Mouse (Mus musculus) left cerebral cortex, postnatal 14 days (tissue): ENCODE measurements around the gene Ssr2. TPM values are rescaled to one million over a fixed set of nuclear protein-coding genes. Genes with fewer than 3 reads are reported as not detected.

Source experiments
- DNase-seq, 2 experiments: peaks; one replicate each; pipeline ENCODE4 v3.0.0; 2021 to 2022; ENCODE audit warnings: low spot score in 2 of 2, mixed read lengths in 1 of 2
- intact Hi-C: fragments of 180-260 bp; cut with DNase I; formaldehyde crosslinking; loops from one replicate; pipeline ENCODE4 v1.15.1; 2025
- long read RNA-seq, 2 experiments: library from polyadenylated mRNA; stranded (forward); transcript quantifications; one replicate each; pipeline ENCODE4 v2.0.0; 2021
- total RNA-seq, 2 experiments: library from RNA; stranded (reverse); gene quantifications; 2 replicates each; pipeline ENCODE4 v1.2.3; 2021

Ssr2 gene
- total RNA-seq, result 100 to 1,000 TPM; 114 to 123 TPM
- long read RNA-seq, experiment 1, transcript Ssr2-201 (5 exons, 1,189 nt), result minor isoform, 11 of 89 reads
- long read RNA-seq, experiment 1, transcript Ssr2-207 (6 exons, 1,059 nt), result major isoform, 76 of 89 reads
- long read RNA-seq, experiment 1, partial matches to known transcripts, result 1 of 89 reads
- long read RNA-seq, experiment 1, other reads (novel, unspliced or antisense), result 1 of 89 reads
- long read RNA-seq, experiment 2, transcript Ssr2-201 (5 exons, 1,189 nt), result minor isoform, 11 of 85 reads
- long read RNA-seq, experiment 2, transcript Ssr2-207 (6 exons, 1,059 nt), result major isoform, 68 of 85 reads
- long read RNA-seq, experiment 2, partial matches to known transcripts, result 2 of 85 reads
- long read RNA-seq, experiment 2, other reads (novel, unspliced or antisense), result 4 of 85 reads

DNA sequence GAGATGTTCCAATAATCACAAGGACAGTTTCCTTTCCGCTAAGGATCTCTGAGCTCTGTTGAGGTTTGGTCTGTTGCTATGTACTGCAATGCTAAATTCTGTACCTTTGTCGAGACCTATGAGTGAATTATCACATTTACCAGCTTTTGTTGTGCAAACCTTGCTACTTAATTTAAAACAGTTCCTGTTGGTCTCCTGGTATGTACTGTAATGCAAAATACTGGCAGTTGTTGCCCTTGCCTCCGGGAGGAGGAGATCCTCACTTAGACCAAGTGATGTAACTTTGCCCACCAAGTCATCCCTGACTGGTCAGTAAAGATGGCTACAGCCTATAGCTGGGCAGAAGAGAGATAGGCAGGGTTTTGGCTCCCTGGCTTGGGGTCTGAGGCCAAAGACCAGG is at the start of gene Ssr2:
TSS of gene Ssr2 (plus strand) at position 337 of the 400 bp plus-strand sequence.
- no peak for DNase-seq
- intact Hi-C loops, result no loop called here

DNA sequence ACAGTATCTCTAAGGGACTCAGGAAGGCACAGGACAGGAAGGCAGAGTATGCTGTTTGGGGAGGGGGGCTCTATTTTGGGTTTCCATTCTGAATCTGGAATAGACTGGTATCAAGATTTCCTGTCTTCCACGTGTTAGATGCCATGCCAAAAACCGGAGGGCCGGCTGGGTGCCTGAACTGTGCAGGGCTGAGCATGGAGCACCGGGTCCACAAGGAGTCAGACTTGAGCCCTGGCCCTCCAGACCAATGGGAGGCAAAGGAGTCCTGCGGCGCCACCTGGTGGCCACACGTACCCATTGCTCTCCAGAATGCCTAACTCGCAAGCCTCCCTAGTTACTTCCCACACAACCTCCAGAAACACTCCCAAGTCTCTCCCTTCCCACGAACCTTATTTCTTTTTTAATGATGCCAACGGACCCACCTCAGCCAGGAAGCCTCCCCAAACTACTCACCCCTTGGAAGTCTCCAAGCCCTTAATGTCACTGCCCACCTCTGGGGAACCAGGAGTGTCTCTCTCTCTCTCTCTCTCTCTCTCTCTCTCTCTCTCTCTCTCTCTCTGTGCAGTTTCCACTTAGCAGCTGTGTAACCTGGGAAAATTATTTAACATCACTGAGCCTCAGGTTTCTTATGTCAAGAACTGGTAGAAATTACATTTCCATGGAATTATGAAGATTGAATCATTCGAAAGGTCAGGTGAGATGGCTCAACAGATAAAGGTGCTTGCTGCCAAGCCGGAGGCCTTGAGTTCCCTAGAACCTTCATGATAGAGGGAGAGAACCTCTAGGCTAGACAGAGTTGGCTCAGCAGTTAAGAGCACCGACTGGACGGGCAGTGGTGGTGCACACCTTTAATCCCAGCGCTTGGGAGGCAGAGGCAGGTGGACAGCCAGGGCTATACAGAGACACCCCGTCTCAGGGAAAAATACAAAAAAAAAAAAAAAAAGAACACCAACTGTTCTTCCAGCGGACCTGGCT is 49.2 kb upstream of the Ssr2 start:
- intact Hi-C loops, result loop anchor here (5.0 kb wide), 1 partner anchor 119 kb away; no protein-coding TSS in a partner anchor
- peak; percentile 82 to 84 for DNase-seq

DNA sequence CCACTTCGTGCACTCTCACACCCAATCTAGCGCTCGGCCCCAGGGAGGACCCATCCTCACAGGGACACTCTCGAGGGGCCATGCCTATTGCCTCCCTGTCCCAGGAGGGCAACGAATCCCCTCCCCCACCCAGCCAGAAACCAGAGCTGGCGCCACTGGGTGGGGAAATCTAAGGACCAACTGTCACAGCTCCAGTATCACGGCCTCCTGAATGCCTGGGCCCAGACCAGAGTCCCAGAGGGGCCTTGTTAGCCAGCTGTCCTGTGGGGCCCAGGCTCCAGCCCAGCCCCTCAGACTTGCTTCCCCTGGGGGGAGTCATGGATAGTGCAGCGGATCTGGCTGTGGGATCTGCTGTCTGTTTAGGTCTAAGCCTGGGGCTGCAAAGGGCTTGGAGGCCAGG is 48.1 kb upstream of the Ssr2 start:
- intact Hi-C loops, result loop anchor here (5.0 kb wide), 1 partner anchor 120 kb away; no protein-coding TSS in a partner anchor
- no peak for DNase-seq

DNA sequence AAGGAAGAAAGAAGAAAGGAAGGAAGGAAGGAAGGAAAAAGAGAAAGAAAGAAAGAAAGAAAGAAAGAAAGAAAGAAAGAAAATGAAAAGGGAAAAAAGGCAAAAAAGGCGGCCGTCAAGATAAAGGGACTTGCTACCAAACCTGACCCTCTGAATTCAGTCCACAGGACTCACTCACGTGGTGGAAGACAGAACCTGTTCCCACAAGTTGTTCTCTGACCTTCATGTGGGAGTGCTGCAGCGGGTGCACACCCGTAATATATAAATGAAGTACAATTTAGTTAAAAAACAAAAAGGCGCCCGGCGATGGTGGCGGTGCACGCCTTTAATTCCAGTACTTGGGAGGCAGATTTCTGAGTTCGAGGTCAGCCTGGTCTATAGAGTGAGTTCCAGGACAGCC is 47.0 kb upstream of the Ssr2 start:
- intact Hi-C loops, result loop anchor here (5.0 kb wide), 1 partner anchor 121 kb away; no protein-coding TSS in a partner anchor
- no peak for DNase-seq

DNA sequence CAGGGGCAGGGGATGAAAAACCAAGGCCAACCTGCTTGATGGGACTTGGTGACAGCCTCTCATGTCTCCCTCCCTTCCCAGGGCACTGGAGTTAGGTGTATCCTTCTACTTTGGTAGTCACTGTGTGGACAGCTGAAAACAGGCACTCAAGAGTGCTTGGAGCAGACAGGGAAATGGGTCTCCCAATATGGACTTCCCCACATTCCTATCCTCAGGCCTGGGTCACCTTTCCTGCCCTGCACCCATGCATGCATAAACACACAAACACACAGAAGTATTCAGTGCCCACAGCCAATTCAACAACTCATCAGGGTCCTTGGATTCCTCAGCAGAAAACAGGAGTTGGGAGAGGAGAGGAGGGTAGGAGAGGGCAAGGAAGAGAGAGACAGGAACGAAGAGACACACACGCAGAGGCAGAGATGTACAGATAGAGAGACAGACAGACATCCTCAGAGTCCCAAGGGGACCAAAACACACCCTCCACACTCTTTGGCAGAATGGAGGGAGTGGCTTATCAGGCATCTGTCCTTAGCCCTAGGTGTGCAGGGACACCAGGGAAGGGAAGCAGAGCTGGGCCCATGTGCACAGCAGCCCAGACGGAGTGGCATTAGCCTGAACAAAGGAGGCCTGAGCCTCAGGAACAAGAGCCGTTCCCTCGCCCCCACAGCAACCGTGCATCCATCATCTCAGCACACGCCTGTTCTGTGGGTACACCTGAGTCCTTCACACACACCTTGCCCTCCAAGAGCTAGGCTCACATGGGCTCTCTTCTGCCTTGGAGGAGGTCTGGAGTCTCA is 46.3 kb upstream of the Ssr2 start:
- no peak for DNase-seq
- intact Hi-C loops, result loop anchor here (5.0 kb wide), 1 partner anchor 122 kb away; no protein-coding TSS in a partner anchor

DNA sequence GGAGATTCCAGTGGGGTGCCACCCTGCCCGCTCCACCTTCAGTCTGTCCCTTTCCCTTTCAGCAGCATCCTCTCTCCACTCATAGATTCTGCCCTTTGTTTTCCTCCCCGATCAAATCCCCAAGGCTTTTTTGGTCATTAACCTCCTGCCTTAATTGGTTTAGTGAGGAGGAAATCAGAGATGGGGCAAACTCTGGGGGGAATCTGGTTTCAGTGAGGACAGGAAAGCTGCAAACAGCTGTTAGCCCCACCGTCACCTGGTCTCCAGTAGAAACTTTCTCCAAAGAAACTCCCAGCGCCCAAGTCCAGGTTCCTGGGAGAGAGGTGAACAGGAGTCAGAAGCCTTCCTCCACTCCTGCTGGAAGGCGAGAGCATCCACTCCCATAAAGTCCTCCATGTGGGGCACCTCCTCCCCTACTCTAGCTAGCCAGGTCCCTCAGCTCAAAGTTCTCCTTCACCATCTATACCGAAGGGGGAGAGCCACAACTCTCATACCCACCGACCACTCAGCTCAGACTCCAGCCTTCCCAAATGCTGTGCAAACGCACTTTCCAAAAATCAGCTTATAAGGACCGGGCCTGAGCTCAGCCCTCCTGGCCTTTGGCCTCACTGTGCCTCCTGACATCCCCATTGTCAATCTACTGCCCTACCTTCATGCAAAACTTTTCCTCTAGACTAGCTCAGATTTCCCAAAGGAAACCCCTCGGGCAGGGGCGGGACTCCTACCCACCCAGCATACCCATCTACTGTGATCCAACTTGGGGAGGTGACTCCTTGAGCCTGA is 45.4 kb upstream of the Ssr2 start:
- DNase-seq, result no peak
- intact Hi-C loops, result no loop called here

DNA sequence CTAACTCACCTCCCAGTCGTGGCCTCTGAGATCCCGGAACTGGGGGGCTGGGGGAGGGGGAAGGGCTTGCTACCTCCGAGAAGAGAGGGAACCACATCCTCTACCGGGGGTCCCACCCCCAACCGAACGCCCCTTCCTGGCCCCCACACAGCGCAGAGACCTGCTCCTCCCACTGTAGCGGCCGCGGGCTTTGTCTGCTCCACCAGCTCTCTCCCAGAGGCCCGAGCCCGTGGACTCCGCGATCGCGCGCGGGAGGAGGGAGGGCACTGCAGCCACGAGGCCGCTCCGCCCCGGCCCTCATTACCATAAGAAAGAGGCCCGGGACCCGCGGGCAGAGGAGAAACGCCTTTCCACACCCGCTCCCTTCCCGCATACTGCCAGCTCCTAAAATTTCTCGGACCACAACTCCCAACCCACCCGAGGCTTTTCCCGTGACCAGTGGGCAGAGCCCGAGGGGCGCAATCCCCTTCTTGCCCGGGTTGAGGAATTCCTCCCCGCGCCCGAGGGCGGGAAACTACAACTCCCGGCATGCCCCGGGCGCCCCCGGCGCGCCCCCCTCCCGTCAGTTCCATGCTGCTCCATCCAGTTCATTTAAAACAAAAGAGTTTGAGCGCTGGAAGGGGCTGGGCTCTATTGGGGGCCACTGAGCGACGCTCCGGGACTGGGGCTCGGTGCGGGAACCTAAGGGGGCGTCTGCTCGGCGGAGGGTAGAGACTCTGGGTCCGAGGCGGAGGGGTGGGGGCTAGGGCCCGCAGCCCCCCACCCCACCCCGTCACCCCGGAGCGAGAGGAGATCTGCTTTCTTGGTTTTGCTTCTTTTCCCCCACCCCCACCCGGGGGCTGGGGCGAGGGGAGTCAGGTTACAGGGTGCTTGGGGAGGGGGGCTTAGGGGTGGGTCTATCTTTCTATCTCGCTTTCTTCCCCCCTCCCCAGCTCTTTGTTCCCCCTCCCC is 44.1 kb upstream of the Ssr2 start:
- peak; percentile 85 to 88 for DNase-seq
- intact Hi-C loops, result no loop called here

DNA sequence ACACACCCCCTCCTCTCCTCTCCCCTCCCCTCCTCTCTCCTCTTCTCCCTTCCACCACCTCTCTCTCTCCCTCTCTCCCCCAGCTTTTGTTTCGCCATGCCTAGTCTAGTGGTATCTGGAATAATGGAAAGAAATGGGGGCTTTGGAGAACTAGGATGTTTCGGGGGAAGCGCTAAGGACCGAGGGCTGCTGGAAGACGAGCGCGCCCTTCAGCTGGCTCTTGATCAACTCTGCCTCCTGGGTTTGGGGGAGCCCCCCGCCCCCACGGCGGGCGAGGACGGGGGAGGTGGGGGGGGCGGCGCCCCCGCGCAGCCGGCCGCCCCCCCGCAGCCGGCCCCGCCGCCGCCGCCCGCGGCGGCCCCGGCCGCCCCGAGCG is 43.4 kb upstream of the Ssr2 start, which contains the start of gene Mex3a:
TSS of gene Mex3a (plus strand) at position 97 of the 376 bp plus-strand sequence.
- intact Hi-C loops, result no loop called here
- no peak for DNase-seq

DNA sequence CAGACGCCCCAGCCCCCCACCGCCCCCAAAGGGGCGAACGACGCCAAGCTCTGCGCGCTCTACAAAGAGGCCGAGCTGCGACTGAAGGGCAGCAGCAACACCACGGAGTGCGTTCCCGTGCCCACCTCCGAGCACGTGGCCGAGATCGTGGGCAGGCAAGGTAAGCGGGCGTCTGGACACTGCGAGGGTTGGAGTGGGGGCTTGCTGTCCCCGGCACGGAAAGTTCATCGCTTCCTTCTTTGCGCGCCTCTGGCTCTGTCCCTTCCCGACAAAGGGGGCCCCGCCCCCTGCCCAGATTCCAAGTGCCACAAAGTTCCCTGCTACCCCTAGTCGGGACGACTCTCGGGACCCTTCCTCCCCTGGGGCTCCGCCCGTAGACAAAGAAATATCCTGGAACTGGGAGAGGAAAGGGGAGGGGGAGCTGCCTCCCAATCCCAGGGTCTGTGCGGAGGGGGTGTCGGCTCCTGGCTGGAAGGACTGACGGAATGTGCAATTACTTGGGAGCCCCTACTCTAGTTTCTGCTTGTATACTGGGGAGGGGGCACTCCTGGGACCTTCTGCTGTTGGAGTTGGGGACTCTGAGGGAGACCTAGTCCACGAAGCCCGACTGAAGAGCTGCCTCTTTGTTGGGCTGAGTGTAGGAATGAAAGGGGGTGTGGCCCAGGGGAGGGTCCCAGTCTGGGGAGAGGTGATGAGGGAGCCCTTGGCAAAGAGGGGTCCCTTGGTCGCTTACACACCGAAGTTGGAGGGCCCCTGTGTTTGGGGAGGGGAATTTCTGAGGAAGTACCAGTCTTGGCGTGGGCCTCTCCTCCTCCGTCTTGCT is 42.8 kb upstream of the Ssr2 start:
- no peak for DNase-seq
- intact Hi-C loops, result no loop called here

DNA sequence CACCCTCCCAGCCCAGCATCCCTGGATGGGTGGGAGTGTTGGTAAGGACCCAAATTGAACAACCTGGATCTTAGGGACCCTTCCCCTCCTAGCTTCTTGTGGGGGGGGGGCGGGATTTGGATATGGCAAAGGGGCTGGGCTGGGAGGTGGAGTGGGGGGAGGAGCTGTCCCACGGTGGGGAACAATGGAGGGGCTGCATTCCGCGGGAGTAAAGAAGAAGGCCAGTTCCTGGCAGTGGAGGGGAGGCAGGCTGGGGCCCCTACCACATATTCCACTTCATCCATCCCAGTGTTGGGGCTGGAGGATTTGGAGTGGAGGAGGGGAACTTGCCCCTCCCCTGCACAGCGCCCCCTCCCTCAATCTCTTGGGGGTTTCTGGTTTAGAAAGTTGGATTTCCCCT is 42.0 kb upstream of the Ssr2 start:
- intact Hi-C loops, result no loop called here
- DNase-seq, result no peak

DNA sequence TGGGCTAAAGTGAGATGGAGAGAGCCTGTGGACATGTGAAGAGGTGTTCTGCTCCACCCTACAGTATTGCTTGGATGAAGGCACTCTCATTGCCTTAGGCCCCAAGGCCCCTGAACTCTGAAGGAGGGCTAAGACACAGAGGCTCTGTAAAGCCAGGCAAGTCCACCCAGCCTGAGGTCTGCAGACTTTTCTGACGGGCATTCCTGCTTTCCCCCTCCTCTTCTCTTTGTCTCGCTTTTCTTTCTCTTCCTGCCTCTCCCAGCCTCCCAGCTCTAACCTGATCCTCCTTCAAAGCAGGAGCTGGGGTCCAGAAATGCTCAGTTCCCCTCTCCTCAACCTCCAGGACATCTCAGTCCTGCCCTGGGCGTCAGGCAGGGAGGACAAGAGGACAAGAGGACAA is 40.7 kb upstream of the Ssr2 start:
- intact Hi-C loops, result no loop called here
- no peak for DNase-seq

DNA sequence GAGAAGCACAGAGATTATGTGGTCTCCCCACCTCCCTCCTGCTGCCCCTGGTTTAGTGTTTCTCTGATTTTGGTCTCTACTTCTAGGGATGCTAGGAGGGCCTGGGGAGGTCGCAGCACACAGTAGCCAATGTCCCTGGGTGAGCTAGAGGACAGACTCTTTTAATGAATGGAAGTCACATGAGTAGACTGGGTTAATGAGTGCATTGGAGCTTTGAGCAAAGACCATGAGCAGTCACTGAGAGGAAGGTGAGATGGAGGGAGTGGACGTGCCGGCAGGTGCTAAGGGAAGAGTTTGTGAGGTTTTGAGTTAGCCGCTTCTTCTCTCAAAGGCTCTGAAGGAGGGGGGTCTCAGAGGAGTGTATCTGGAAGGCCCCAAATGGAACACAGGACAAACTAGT is 40.1 kb upstream of the Ssr2 start:
- DNase-seq, result no peak
- intact Hi-C loops, result no loop called here

DNA sequence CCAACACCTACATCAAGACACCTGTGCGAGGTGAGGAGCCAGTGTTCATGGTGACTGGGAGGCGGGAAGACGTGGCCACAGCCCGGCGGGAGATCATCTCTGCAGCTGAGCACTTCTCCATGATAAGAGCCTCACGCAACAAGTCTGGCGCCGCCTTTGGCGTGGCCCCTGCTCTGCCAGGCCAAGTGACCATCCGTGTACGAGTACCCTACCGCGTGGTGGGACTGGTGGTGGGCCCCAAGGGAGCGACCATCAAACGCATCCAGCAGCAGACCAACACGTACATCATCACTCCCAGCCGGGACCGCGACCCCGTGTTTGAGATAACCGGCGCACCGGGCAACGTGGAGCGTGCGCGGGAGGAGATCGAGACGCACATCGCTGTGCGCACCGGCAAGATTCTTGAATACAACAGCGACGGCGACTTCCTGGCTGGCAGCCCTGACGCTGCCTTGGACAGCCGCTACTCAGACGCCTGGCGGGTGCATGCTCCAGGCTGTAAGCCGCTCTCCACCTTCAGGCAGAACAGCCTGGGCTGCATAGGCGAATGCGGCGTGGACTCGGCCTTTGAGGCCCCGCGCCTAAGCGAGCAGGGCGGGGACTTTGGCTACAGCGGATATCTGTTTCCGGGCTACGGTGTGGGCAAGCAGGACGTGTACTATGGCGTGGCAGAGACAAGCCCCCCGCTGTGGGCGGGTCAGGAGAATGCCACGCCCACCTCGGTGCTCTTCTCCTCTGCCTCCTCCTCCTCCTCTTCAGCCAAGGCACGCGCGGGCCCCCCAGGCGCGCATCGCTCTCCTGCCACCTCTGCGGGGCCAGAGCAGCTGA is 39.4 kb upstream of the Ssr2 start:
- DNase-seq, result peak; percentile 75 to 77
- intact Hi-C loops, result no loop called here

DNA sequence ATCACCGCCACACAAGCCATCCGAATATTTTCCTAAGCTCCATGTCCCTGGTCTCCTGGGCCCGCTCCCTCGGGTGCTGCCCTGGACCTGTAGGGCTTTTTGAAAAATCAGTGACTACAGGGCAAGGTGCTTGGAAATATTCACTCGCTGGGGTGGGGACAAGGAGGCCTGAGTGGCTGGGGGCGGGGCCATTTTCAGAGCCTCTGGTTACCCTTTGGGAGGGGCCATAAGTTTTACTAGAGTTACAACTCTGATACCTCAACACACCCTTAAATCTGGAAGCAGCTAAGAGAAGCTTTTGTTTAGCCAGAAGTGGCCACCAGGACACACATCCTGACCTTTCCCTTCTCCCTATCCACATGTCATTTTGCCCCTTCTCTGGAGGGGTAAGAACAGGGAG is 38.5 kb upstream of the Ssr2 start:
- intact Hi-C loops, result no loop called here
- no peak for DNase-seq

DNA sequence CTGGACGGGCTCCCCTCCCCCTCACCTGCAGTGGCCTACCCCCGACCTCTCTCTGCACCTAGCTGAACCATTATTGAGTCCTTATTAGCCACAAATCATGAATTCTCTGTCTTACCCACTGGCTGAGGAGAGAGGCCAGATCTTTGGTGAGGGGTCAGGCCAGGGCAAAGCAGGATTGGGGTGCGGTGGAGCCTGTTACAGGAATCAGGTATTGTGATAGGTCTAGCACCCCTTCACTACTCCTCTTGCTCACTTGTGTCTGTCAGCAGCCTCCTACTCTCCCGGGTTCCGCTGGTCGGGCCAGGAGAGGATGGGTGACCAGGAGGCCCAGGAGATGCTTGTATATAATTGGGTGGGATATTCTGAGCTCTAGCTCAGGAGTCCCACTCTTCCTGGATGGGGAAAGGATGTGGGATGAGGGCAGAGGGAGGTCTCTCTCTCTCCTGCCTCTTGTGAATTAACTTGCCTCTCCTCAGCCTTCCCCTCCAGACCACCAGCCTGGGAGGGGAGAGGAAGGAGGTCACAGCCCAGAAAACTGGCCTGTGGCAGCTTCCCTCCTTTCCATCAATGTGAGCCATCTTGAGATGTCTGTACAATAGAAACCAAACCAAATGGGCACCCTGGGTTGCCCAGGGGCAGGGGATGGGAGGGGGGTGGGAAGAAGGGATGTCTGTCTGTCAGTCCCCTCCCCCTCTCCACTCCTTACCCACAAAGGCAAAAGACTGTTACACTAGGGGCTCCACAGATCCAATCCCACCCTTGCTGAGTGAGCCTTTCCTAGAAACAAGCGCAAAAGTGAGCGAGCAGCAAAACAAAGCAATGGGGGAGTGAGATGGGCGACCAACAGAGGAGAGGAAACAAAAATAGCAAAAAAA is 37.2 kb upstream of the Ssr2 start:
- intact Hi-C loops, result no loop called here
- no peak for DNase-seq
